Mouse (Mus musculus): ENCODE results near the gene Gpr165.

The Gpr165 gene

GRCm38 (mm10) chrX:96712907-96713774 lies at the start of gene Gpr165:
Gene Gpr165, plus strand, starts transcription at chrX:96713441.
- DNase-seq, result no peak

- no peak for DNase-seq
Measured at GRCm38 (mm10) chrX:96674871-96675270, 38.4 kb upstream of the Gpr165 start.
